Mouse (Mus musculus) CD8-positive naive resting alpha-beta T cell, adult 2 months (primary cell): ENCODE data around the gene Stx5a.

Experiments
- DNase-seq, 2 experiments: peaks; one replicate each; pipeline ENCODE4 v3.0.0; 2022; ENCODE audit warnings: low read depth in 2 of 2, low spot score in 2 of 2

Gene Stx5a

DNA sequence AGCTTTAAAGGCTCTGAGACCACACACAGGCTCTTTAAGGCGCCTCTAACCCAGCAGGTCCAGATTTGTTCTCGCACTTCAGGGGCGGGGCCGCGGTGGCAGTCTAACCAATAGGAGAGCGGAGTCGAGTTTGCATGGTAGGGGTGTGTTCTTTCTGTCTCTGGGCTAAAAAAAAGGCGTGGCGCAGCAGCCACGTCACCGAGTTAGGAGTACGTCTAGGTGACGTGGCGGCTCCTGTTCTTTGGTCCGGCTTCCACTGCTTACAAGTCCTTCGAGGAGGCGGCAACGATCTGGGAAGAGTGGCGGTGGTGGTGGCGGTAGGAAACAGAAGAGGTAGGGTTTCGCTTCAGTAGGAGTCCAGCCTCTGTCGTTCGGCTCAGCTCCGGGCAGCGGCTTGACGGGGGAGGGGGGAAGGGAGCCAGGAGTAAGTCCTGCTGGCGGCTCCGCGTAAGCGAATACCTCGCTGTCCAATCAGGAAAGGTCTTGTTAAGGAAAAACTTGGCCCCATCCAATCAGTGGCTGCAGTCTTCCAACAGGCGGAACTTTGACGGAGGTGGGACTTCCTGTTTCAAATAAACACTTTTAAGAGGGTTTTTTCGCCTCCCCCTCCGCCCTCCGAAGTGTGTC is at the start of gene Stx5a:
Gene Stx5a (plus strand): TSS at position 171 of the 627 bp plus-strand sequence.
- peak; percentile 91 to 96 for DNase-seq

DNA sequence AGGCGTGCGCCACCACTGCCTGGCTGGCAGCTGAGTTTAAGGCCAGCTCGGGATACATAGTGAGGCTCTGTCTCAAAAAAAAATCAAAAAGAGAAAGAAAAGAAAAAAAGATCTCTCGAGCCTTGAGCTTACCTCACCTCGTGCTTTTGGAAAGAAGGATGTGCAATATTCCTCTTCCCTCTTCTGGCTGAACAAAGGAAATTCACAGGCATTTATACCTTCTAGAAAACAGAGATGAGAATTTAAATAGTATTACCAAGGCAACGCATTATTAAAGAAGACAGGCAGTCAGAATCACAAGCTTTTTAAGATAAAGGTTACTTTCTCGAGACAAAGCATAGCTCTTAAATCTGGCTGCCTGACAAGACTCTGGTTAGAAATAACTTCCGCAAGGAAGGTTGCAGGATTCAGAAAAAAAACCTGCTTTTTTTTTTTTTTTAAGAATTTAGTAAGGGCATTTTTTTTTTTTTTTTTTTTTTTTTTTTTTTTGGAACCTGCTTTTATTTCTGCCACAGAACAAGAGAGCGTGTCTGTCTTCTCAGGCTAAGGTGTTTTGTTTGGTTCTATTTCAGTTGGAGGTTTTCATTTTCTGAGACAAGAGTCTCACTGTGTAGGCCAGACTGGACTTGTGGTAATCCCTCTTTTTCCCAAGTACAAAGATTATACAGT is 49.2 kb upstream of the Stx5a start:
- DNase-seq = no peak

DNA sequence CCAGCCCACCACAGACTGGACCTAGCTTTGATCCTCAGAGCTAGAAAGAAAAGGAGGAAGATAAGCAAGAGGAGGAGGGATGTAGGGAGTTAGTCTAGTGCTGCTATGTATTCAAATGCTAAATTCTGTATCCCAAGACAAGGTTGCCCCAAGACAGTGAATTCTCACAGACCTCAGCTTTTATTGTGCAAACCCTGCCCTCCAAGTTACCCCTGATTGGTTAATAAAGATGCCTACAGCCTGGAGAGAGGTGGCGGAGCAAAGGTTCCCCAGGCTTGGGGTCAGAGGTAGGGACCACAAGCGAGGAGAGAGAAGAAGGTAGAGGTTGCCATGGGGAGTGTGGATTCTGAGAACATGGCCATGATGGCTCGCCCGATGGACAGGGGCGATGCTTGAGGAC is 48.5 kb upstream of the Stx5a start:
- DNase-seq = no peak

DNA sequence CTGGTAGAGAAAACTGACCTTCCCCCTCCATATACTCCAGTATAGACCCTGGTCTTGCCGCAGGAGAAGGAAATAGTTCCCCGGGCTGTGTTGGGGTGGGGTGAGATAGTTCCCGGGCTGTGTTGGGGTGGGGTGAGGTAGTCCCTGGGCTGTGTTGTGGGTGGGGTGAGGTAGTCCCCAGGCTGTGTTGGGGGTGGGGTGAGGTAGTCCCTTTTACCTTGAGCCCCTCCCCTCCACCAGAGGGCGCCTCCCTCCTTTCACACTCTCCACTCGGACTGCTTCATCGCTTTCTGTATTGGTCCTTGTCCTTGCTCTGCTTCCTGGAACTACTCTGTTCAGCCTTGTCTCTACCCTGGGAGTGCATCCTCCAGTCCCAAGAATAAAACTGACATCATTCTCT is 45.9 kb upstream of the Stx5a start:
- DNase-seq = peak; percentile 57 to 69

DNA sequence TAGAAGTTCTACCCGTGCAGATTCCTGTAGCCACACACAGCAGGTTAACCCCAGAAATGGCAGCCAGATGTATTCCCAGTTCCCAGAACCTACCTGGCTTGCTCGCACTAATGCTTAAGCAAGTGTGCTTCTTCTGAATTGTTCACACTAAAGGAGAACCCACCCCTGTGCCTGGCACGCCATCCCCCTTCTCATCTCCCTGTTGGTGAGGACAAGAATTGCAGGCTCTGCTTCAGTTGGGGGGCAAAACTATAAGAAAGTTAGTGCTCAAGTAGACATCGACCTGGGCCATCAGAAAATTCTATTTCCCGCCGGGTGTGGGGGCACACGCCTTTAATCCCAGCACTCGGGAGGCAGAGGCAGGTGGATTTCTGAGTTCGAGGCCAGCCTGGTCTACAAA is 41.6 kb upstream of the Stx5a start:
- DNase-seq = no peak

DNA sequence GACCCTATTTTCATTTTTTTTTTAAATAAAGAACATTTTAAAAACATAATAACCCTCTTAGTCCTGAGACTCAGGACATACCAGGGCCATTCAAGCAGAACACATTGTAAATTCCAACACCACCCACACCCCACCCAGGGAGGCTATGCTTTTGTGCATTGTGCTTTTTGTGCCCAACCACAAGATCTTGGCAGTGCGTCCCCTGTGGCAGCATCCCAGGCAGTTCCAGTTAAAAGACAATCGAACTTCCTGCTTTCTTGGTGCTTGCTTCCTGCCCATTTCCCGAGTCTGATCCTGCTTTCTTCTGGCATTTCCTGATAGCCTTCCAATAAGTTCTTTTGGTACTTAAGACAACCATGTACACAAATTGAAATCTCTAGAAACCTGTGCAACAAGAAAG is 38.8 kb upstream of the Stx5a start:
- DNase-seq = no peak

DNA sequence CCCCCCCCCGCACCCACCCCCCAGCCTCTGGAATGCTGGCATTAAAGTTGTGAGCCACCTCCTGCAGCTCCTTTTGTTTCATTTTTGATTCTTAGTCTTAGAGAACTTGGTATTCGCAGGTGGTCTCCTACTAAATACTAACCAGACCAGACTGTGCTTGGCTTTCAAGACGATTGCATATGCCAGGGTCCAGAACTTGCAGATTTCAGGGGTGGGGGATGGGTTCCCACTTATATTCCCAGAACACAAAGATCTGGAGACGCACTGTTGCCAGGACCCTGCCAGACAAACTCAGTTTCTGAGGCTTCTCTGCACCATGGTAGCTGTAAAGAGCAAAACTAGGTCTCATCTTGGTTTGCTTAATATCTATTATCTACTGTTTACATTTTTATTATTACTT is 37.6 kb upstream of the Stx5a start:
- no peak for DNase-seq

DNA sequence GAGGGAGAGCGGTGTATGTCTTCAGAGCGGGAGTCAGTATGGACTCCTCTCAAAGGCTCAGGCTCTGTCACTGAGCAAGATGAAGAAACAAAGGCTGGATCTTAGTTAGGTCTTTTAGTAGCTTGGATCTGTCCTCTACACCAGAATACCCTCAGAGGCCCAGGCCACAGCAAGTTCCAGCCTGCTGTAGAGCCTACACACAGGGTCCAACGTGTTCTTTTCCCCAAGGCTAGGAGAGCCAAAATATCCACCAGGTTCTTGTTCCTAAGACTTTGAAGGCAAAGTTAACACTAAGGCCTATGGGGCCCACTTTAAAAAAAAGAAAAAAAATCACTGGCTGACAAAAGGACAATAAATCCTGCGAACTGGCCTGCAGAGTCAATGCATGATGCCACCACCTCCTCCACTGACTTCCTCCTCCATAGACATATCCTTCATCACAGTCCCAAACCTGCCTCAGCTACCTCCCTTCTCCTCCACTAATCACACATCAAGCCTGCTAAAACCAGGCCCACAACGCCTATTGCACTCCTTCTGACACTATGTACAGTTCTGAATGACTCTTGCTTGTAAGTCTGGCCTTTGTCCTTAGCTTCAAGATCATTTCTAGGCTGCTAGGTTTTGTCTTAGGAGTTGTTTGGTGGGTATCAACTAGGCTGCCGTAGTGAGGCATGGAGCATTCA is 36.0 kb upstream of the Stx5a start:
- DNase-seq = no peak

DNA sequence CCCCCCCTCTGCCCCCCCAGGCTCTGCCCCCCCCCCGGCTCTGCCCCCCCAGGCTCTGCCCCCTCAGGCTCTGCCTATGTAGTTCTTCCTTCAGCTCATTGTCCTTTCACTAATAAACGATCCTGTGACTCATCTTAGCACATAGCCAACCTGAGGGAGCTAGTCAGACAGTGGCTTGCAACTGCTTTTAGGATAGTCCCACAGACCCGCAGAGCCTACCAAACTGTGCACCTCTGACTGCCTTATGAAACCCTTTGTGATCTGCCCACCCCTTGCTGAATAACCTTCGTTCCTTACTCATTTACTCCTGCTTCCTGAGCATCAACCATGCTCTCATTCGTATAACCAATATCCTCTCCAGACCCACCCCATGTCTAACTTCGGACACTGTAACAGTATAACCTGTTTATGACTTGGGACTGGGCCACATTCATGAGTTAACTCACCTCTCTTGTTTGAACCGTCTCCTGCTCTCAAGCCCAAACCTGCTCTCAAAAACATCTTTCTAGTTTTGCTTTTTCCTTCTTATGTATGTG is 35.0 kb upstream of the Stx5a start:
- no peak for DNase-seq

DNA sequence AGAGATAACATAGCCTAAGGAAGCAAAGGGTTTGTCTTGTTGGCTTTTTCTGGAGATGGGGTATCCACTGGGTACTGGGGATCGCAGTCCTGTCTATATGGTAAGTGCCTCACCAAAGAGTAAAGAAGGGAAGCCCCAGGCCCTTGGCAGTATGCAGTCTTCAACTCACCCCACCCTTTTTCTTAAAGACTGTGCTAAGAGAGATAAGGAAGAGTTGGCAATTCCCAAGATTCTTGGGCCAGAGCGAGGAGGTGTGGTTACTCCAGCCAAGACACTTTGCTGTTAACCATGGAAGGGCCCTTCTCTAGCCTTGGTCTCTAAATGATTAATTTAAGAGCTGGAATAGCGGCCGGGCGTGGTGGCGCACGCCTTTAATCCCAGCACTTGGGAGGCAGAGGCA is 34.3 kb upstream of the Stx5a start:
- DNase-seq = no peak

DNA sequence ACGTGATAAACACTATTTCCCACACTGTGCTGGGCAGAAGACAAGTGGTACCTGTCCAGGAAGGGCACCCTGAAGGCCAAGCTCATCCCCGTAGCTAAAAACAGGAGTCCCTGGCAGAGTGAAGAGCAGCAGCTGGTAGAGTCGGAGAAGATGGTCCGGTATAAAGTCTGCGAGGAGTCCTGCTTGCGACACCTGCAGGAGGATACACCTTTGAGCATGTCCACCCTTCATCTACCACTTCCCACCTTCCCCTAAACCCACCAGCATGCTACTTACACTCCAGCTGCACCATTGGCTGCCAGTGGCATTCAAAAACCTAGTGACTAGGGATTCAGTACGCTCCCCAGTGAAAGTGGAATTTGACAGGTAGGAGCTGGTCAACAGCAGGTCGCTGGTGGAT is 32.3 kb upstream of the Stx5a start:
- no peak for DNase-seq

DNA sequence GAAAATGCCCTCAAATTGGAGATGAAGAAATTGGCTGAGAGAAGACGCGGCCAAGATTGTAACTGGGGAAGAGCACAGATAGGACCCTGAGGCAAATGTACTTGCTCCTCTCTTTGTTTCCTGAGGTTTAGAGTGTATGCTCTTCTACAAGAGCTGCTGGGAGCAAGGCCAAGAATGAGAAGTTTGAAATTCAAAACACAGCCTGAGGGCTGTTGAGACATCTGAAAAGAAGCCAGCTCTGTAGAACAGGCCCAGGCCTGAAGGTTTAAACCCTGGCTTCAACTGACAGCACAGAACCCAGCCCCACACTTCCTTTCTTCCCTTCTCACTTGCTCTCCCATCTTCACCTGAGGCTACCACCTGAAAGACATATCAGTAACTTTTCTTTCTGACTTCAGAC is 31.2 kb upstream of the Stx5a start:
- no peak for DNase-seq

DNA sequence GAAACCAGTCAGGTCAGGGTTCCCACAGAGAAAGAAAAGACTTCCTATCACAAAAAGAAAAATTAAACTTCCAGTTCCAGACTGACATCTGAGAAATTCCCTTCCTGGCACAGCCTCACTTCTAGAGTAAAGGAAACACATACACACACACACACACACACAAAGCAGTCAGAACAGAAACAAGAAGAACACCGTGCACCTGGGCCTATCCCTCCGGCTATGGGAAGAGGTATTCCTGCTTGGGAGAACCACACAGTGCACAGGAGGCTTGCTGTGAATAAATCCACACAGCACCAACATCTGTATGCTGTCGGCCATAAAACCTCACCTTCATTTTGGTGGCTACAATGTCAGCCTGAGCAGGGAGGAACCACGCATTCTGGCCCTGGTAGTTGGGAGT is 29.7 kb upstream of the Stx5a start:
- no peak for DNase-seq

DNA sequence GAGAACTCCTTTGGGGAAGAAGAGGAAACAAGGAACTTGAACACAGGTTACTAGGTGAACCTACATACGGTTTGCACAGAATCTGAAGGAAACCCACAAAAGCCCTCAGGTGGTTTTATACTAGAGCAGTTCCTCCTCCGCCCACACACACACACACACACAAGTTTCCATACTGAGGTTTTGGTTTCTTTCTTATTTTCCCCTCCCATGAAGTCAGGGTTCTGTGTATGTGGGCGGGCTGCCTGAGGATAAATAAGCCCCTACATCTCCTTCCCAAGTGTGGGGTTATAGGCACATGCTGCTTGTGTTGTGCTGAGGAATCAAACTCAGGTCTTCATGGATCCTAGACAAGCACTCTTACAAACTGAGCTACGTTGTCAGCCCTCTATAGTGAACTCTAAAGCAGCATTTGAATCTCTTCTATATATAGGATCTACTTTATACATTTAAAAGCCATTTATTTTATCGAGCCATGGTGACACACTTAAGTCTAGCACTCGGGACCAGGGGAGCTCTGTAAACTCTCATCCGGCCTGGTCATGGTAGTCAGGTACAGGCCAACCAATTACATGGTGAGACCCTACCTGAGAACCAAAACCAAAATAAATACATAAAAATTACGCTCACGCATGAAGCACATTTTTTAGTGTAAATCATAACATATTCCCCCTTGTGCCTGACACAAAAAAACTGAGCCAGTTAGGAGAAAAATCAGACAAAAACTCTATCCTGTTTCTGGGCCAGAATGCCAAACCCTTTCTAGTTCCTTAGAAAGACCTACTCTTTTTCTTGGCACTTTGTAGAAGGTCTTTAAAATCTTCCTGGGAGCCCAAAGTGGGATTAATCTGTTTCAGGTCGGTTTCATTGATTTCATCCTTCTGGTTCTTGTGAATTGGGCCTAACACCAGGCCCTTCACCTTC is 29.0 kb upstream of the Stx5a start:
- DNase-seq = peak; percentile 61 to 70

DNA sequence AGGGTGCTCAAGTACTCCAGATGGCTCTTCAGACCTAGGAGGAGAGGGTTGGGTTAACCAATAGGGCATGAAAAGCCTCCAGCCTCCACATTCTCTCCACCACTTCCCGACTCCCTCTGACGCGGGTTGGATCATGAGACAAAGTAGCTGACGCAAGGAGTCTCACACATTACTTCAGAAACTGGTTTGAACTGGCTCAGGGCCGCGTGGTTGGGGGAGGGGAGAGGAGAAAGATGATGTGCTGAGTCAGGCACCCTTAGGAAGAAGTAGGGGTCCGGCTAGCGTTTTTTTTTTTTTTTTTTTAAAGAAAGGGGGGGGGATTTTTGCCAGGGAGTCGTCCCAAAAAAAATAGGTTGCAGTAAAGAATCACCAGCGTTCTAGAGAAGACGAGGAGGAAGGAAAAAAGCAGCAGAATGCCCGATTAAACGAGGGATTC is 28.3 kb upstream of the Stx5a start:
- DNase-seq = peak; percentile 85

DNA sequence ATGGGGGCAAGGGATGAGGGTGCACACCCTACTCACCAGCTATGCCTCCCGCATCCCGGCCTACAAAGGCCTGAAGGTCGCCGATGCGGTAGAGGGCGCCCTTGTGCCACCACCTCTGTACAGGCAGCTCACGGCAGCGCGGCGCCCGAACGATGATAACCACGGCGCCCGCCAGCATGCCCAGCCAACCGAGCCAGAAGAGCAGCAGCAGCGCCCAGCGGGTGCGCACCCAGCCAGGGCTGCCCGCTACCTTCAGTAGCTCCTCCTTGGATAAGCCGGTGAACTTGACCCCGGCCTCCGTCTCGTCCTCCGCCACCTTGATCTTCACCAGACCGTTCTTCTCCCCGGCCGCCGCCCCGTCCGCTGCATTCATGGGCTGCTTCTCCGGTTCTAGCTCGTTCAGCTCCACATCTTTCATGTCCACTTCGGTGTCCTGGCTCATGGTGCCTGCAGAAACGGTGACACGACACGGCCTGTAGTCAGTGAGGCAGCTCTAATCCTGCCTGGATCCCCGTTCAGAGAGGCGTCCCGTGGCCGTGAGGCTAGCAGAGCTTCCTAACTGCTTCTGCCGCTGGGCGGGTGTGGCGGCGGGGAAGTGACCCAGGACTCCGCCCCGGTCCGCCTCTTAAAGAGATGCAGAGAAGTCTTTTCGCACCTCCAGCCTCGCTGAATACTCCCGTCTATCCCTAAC is 27.8 kb upstream of the Stx5a start:
- DNase-seq = peak; percentile 89 to 92

DNA sequence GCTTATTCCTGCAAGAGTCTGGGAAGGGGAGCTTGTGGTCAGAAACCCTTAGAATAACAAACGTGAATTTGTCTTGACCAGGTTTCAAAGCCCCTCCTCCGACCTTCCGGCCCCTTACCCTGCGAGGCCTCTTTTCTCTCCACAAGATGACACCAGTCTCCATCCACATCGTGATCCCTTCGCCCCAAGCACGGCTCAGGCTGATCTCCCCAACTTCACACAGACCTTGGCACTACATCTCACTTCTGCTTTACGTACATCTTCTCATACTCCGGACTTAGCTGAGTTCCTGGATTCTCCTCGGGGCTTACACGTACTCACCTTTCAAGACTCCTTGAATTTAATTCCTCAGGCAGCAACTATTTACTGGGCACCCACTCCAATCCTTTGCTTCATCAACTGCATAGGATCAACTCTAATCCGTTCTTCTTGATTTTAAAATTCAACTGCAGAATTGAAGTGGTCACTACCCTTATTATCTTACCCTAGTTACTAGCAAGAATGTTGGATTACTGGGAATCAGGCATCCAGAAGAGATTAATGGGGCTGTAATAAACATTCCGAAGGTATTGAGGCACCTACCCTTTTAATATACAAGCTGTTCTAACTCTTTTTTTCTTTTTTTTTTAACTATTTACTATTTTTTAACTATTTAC is 27.1 kb upstream of the Stx5a start:
- no peak for DNase-seq

DNA sequence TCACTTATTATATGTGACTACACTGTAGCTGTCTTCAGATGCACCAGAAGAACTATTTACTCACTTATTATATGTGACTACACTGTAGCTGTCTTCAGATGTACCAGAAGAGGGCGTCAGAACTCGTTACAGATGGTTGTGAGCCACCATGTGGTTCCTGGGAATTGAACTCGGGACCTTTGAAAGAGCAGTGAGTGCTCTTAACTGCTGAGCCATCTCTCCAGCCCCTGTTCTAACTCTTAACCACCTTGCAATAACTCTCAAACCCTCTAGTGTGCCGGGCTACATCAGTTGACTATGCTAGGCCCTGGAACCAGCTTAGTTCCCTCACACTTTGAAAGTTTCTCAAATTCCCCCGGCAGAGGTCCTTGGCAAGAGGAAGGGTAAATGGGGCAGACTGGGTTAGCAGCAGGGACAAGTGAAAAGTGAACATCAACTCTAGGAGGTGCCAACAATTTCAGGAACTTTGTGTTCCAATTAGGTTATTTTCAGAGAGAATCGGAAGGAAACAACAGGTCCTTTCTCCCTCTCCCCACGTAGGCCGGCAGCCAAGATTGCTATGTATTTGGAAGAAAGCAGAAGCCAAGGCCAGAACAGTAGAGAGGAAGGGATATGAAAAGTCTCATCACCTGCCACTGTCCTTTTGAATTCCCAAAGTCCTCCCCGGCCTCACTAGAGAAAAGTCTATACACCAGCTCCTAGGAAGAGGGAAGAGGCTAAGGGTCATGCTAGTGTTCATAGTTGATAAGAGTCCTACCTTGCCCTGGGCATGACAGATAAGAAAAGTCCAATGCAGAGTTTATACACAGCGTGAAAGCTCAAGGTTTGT is 26.3 kb upstream of the Stx5a start:
- no peak for DNase-seq
